Mouse (Mus musculus) frontal cortex, adult (tissue): ENCODE results near the gene Lefty2.
"Not testable (repeated sequence)": the region's sequence is repeated elsewhere in the genome, so short reads cannot be mapped to it uniquely, and the experiment has no call there.

ENCODE experiments used
- ATAC-seq: cut with Nextera tagmentation; 2 replicates; pipeline ENCODE4 v1.9.2; 2017; ENCODE audit warnings: mild to moderate bottlenecking, moderate library complexity, mixed read lengths; ENCODE audit not compliant: low TSS enrichment

Lefty2 gene

GRCm38 (mm10) chr1:180934467-180935419, 41.8 kb downstream of the Lefty2 start, which contains the start of gene Lefty1:
TSS of gene Lefty1 (plus strand) at chr1:180935022.
- no peak for ATAC-seq

DNA sequence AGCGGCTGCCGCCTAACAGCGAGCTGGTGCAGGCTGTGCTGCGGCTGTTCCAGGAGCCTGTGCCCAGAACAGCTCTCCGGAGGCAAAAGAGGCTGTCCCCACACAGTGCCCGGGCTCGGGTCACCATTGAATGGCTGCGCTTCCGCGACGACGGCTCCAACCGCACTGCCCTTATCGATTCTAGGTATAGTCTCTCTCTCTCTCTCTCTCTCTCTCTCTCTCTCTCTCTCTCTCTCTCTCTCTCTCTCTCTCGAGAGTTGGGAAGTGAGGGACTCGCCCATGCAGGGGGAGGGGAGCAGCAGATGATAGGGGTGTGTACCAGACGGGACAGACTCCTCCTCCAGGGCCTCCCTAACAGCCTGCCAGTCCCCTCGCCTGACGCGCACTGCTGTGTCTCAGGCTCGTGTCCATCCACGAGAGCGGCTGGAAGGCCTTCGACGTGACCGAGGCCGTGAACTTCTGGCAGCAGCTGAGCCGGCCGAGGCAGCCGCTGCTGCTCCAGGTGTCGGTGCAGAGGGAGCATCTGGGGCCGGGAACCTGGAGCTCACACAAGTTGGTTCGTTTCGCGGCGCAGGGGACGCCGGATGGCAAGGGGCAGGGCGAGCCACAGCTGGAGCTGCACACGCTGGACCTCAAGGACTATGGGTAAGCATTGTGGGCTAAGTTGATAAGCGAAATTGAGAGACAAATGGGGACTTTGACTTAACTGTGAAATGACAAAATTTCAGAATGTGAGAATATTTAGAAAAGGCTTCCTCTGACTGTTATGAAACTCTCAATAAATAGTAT, 43.9 kb downstream of the Lefty2 start:
- ATAC-seq, result peak; percentile 52; the same call in 1 of the 2 replicates

- not testable (repeated sequence) for ATAC-seq
Measured at GRCm38 (mm10) chr1:180937631-180938030, 44.7 kb downstream of the Lefty2 start.

- not testable (repeated sequence) for ATAC-seq
Measured at GRCm38 (mm10) chr1:180938781-180939180, 45.9 kb downstream of the Lefty2 start.

GRCm38 (mm10) chr1:180940776-180941460, 48.0 kb downstream of the Lefty2 start:
- no peak for ATAC-seq

- ATAC-seq, result no peak
Measured at GRCm38 (mm10) chr1:180941726-180942125, 48.8 kb downstream of the Lefty2 start.

DNA sequence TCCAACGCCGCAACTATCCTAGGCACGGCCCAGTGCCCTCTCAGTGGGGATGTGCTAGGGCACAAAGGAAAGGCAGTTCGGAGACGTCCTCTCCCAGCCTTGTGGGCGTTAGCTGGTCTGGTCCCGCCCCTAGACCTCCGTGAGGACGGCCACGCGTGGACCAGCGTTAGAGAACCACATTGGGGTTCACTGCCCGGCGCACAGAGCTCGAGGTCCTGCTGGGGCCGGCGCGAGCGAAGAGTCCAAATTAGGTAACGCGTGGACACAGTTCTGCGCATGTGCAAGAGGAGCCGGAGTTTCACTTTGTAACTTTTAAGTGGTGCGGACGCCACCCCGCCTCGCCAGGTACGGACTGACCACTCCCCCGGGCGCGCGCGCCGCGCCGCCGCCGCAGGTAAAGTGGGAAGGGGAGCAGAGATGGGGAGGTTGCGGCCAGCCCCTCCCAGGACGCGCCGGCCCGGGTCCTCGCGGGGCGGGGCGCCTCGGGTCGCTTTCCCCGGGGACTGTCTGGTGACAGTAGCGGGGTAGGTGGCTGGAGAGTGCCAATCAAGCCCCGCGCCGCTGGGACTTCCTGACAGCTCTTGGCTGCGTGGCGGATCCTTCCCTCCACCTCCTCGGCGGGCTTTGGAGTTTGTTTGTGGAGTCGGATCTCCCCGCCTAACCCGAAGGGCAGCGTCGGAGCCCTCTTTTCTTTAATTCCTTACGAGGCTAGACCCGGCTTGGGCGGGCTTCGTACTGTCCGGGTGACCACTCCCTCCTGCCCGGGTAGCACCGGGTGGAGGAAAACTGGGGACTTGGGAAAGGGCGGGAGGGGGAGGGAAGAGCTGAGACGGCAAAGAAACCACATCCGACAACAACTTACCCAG, 49.5 kb downstream of the Lefty2 start, which contains the start of gene Tmem63a:
Tmem63a (plus strand) TSS at position 179 of the 866 bp plus-strand sequence.
- peak; percentile 45 for ATAC-seq

DNA sequence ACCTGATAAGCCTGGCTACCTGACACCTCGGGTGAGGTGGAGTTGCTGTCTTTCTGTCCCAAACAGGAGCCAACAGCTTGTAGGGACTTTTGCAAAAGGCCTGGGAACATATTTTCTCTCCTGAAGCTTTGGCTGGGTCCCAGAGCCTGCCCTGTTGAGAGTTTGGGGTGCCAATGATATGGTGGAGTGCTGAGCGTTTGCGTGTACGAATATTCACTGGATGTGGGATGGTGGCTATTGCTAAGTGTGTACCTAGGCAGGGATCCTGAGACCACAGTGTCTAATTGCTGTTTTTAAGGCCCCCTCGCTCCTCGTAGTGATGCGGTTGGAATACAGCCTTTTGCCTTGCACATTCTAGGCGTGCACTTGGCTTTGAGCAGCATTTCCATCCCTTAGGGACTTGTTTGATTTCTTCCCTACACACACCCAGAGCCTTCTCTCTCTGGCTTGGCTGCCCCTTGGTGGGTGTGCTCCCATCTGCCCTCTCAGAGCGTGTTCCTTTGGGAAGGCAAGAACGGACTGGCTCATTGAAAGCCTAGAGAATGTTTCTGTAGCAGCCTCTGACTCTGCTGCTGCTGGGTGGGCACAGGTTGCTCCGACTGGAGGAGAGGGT, 50.2 kb downstream of the Lefty2 start:
- ATAC-seq, result no peak

- ATAC-seq, result no peak
Measured at GRCm38 (mm10) chr1:180943896-180944295, 51.0 kb downstream of the Lefty2 start.

DNA sequence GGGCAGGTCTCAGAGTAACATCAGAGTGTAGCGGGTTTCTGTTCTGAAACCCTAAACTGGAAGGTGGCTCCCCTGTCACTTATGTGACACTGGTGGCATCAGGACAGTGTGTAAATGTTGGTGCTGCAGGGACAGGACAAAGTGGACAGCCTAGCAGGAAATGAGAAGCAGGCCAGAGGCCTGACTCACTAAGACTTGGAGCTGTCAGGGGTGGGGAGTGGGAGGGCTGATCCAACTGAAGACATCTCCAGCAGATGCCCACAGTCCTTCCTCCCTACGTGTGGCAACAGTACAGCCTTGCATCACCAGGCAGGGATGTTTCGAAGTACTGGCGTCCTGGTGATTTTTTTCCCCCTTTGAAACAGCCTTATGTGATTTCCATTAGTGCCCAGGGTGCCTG, 51.6 kb downstream of the Lefty2 start:
- ATAC-seq, result no peak

GRCm38 (mm10) chr1:180945001-180945980, 52.4 kb downstream of the Lefty2 start:
- ATAC-seq, result peak; percentile 48

- ATAC-seq, result no peak
Measured at GRCm38 (mm10) chr1:180946448-180946847, 53.5 kb downstream of the Lefty2 start.
